ENCODE assay signal across 21 mouse cellular contexts in genomic region chr9:21932006-21932405, GRCm38 (mm10). TPM values are rescaled to one million over a fixed set of nuclear protein-coding genes. Genes with fewer than 3 reads are reported as not detected.
DNase-seq lines count a peak whose midpoint lies in the region; ATAC-seq and TF ChIP-seq lines count a peak whose summit lies in the region.
"Had no signal": no experiment of that assay in that cellular context is flagged by ENCODE, and none has a peak within 500 bp of the region (broad histone marks: within the 10 kb centered on the region; RNA-seq: fewer than 3 reads in every experiment).

No protein-coding gene starts in this region.

- H3K36me3 ChIP-seq in MEL (ENCODE audit: control insufficient read depth in 1 of 2, insufficient read depth in 2 of 2, low read length in 2 of 2): peaks cover 0 to 23% of the 10 kb centered on the region in 2 experiments; a peak in 2 of 4 replicates
- H3K36me3 ChIP-seq: embryonic facial prominence, embryonic 10.5 days; embryonic facial prominence, embryonic 12.5 days; forebrain, embryonic 15.5 days; G1E had no signal

- ATAC-seq in cerebellum, adult (ENCODE audit: insufficient number of reproducible peaks, low FRiP score, low TSS enrichment): no peak
- ATAC-seq: CD4-positive, CD25-positive, alpha-beta regulatory T cell, adult 4 months; forebrain, embryonic 13.5 days; forebrain, embryonic 15.5 days; forebrain, postnatal 0 days had no signal

- peaks cover 17 to 29% of the 10 kb centered on the region in 2 experiments for H3K4me1 ChIP-seq in MEL (ENCODE audit: control insufficient read depth in 1 of 2, insufficient read depth in 2 of 2, low read length in 2 of 2)
- H3K4me1 ChIP-seq: embryonic facial prominence, embryonic 12.5 days had no signal

- TF ChIP-seq POLR2A in MEL (IDR thresholded peaks at IDR 0.05; ENCODE audit: control insufficient read depth in 1 of 2, insufficient read depth in 1 of 2, low read depth in 1 of 2, low read length in 2 of 2, poor library complexity in 1 of 2): no peak

- H3K79me2 ChIP-seq in MEL (ENCODE audit: control insufficient read depth, insufficient read depth, low read length, poor library complexity): no peaks in the 10 kb centered on the region

- no peaks in the 10 kb centered on the region for H3K27me3 ChIP-seq in MEL (ENCODE audit: control insufficient read depth in 1 of 2, insufficient read depth in 2 of 2, low read length in 2 of 2)
- H3K27me3 ChIP-seq: embryonic facial prominence, embryonic 12.5 days; forebrain, embryonic 13.5 days; forebrain, embryonic 15.5 days had no signal

- H3K9ac ChIP-seq in MEL (ENCODE audit: control insufficient read depth, low read depth, low read length, poor library complexity, severe bottlenecking): no peak overlapping the region
- H3K9ac ChIP-seq: embryonic facial prominence, embryonic 12.5 days; forebrain, embryonic 13.5 days; forebrain, embryonic 15.5 days; forebrain, postnatal 0 days had no signal

- TF ChIP-seq RAD21 in MEL (IDR thresholded peaks at IDR 0.05; ENCODE audit: low read depth, low read length): no peak

- TF ChIP-seq EP300 in MEL (IDR thresholded peaks at IDR 0.05; ENCODE audit: low read depth in 1 of 2, low read length in 2 of 2): no peak

- no peak overlapping the region for H3K27ac ChIP-seq in MEL (ENCODE audit: control insufficient read depth, low read depth, low read length)
- H3K27ac ChIP-seq: embryonic facial prominence, embryonic 10.5 days; embryonic facial prominence, embryonic 12.5 days; forebrain, embryonic 13.5 days; forebrain, embryonic 15.5 days had no signal

- H3K9me3 ChIP-seq in MEL (replicated peaks; ENCODE audit: insufficient read depth, low read length): no peaks in the 10 kb centered on the region
- H3K9me3 ChIP-seq: embryonic facial prominence, embryonic 10.5 days; embryonic facial prominence, embryonic 12.5 days; forebrain, embryonic 13.5 days; forebrain, embryonic 15.5 days; G1E had no signal

- H3K4me3 ChIP-seq in MEL (ENCODE audit: control insufficient read depth in 1 of 2, insufficient read depth in 1 of 2, low read depth in 2 of 2, low read length in 2 of 2): no peak overlapping the region
- H3K4me3 ChIP-seq: embryonic facial prominence, embryonic 10.5 days; embryonic facial prominence, embryonic 12.5 days; forebrain, embryonic 13.5 days; forebrain, embryonic 15.5 days had no signal

- peak; percentile 41 for DNase-seq in cerebellum, adult 11-12 months
- DNase-seq in cerebellum, adult 11 months: no peak
- peak; percentile 66 for DNase-seq in cerebellum, adult 9-10 months
- DNase-seq in MEL (ENCODE audit: low read depth, low spot score): no peak
- DNase-seq in urinary bladder, postnatal 36 days (ENCODE audit: low spot score in 2 of 2): no peak
- DNase-seq: adrenal gland, adult 2 months; adrenal gland, postnatal 10 days; adrenal gland, postnatal 25 days; B cell, adult 2 months; cerebellum, adult 18-20 months; cerebellum, postnatal 10 days; cerebellum, postnatal 25 days; forebrain, postnatal 0 days had no signal

- TF ChIP-seq CTCF in MEL (IDR thresholded peaks at IDR 0.05 in 2 of 3, conservative IDR thresholded peaks at IDR 0.05 in 1 of 3; ENCODE audit: control insufficient read depth in 1 of 3, insufficient read depth in 1 of 3, low read depth in 2 of 3, low read length in 3 of 3, poor library complexity in 1 of 3, severe bottlenecking in 1 of 3): no peak

TF ChIP-seq in MEL, 35 proteins besides CTCF, POLR2A, EP300 and RAD21:
- no peak for TF ChIP-seq ZKSCAN1 (IDR thresholded peaks at IDR 0.05; ENCODE audit: low read depth, low read length)
- TF ChIP-seq SIN3A (IDR thresholded peaks at IDR 0.05; ENCODE audit: low read length): 0 out of 2 replicates have a peak, but pooled peaks have one; percentile 40
- 0 out of 2 replicates have a peak, but pooled peaks have one; percentile 25 for TF ChIP-seq MAX (IDR thresholded peaks at IDR 0.05; ENCODE audit: low read length)

RNA-seq across cellular contexts. Expression of gene Tmem205, which starts 4.7 kb away (rescaled TPM):
- total RNA-seq in MEL (2012; rRNA removed): 118 and 128 TPM in 2 replicates
- 100 to 1,000 TPM in 1 of 2 experiments, not detected in 1; 114 TPM for polyA plus RNA-seq in MEL (2012; ENCODE audit: insufficient read depth in 1 of 2, insufficient read length in 2 of 2, low read depth in 1 of 2, low replicate concordance in 2 of 2, missing spikeins in 1 of 2)

RNA-seq across cellular contexts. Expression of gene Ccdc159, which starts 4.7 kb away (rescaled TPM):
- total RNA-seq in MEL (2012; rRNA removed): 1.0 and 1.4 TPM in 2 replicates
- 1 to 10 TPM in 1 of 2 experiments, not detected in 1; 6.4 TPM for polyA plus RNA-seq in MEL (2012; ENCODE audit: insufficient read depth in 1 of 2, insufficient read length in 2 of 2, low read depth in 1 of 2, low replicate concordance in 2 of 2, missing spikeins in 1 of 2)
- total RNA-seq: CH12.LX had no signal

RNA-seq across cellular contexts. Expression of gene Plppr2, which starts 4.8 kb away (rescaled TPM):
- 1.3 and 1.4 TPM in 2 replicates for total RNA-seq in MEL (2012; rRNA removed)
- 10 to 100 TPM in 1 of 2 experiments, not detected in 1; 13.9 TPM for polyA plus RNA-seq in MEL (2012; ENCODE audit: insufficient read depth in 1 of 2, insufficient read length in 2 of 2, low read depth in 1 of 2, low replicate concordance in 2 of 2, missing spikeins in 1 of 2)
- total RNA-seq: CH12.LX had no signal

RNA-seq across cellular contexts. Expression of gene Rab3d, which starts 14.0 kb away (rescaled TPM):
- total RNA-seq in MEL (2012; rRNA removed): 19.0 and 22.9 TPM in 2 replicates
- 10 to 100 TPM in 1 of 2 experiments, not detected in 1; 44.2 TPM for polyA plus RNA-seq in MEL (2012; ENCODE audit: insufficient read depth in 1 of 2, insufficient read length in 2 of 2, low read depth in 1 of 2, low replicate concordance in 2 of 2, missing spikeins in 1 of 2)

RNA-seq across cellular contexts. Expression of gene Swsap1, which starts 23.5 kb away (rescaled TPM):
- 12.7 and 17.2 TPM in 2 replicates for total RNA-seq in MEL (2012; rRNA removed)
- polyA plus RNA-seq in MEL (2012; ENCODE audit: insufficient read depth in 1 of 2, insufficient read length in 2 of 2, low read depth in 1 of 2, low replicate concordance in 2 of 2, missing spikeins in 1 of 2): 10 to 100 TPM in 1 of 2 experiments, not detected in 1; 19.3 TPM

Comparison
In these comparisons a context has a peak if more than half of its experiments do, and no peak if none do; other contexts are left out.
1. DNase-seq: peak in cerebellum, adult 11-12 months (single experiment) and cerebellum, adult 9-10 months (single experiment); none in cerebellum, adult 11 months (single experiment), MEL (single experiment) and urinary bladder, postnatal 36 days (0 of 2).